Mouse (Mus musculus): ENCODE results near the gene Cgref1. TPM values are rescaled to one million over a fixed set of nuclear protein-coding genes. Genes with fewer than 3 reads are reported as not detected.
A peak's percentile ranks its signal among the peaks of the same experiment; 100 is the strongest.

Cgref1 gene
- polyA plus RNA-seq, 1 experiment from 2014 or later, result 4.9 TPM

DNA sequence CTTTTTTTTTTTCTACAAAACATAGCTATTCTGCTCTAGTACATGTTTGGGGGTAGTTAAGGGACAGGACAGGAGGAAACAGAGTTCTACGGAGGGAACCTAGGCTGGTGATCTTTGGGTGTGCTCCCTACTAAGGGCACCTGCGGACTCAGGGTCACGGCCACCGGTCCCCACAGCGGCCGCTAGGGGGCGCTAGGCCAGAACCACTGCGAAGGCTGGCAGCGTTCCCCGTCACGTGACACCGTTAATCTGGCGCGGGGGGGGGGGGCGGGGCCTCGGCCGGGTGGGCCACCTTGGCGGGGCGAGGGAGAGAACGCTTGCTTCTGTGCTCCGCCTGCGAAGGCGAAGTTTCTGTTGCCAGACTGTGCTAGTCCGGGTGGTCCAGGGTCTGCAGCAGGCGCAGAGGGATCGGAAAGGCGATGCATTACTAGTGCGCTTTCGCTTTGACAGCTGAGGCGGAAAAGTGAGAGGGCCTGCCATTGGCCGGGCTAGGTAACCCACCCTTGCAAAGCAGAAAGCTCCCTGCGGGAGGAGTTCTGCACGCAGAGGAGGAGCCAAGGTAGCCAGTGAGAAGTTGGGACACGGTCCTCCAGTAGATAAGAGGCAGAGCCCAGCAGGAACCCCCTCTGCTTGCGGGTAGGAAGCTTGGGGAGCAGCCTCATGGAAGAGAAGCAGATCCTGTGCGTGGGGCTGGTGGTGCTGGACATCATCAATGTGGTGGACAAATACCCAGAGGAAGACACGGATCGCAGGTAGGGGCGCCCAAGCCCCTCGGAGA is 23.9 kb downstream of the Cgref1 start, which contains the start of gene Khk:
Khk (plus strand) TSS at position 176 of the 778 bp plus-strand sequence.
- 1% methylated on average over 40 of the region's 40 CpGs for WGBS
- Histone ChIP-seq H3K4me1 (peaks cover 41% of the 10 kb centered on the region), H3K36me3 (peaks cover 10% of the 10 kb centered on the region)

DNA sequence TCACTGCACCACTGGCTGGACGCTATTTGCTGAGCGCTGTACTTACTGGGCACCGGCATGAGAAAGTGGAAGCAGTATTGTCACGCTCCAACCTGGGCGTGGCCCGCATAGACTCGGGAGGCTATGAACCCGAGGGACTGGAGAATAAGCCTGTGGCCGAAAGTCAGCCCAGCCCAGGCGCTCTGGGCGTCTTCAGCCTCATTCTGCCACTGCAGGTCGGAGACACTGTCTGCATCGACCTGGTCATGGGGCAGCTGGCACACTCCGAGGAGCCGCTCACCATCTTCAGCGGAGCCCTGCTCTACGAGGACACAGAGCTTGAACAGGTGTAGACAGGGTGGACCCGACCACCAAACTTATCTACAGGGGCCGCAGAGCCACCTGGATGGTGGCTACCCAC is 24.8 kb downstream of the Cgref1 start:
- DNase-seq (ENCODE audit: low spot score), result no peak
- Histone ChIP-seq H3K36me3 (peaks cover 10% of the 10 kb centered on the region), H3K27me3 (ENCODE audit: low read depth, poor library complexity, severe bottlenecking) (peaks cover 43% of the 10 kb centered on the region), H3K9me3 (replicated peaks) (no peaks in the 10 kb centered on the region), H3K27ac (replicated peaks) (peak overlapping the region; percentile 10; the same call in 1 of the 2 replicates), H3K4me1 (peaks cover 49% of the 10 kb centered on the region), H3K4me3 (peak overlapping the region; percentile 60)
- WGBS, result 58% methylated on average over 19 of the region's 19 CpGs

More for the DNA sequence above, 23.9 kb downstream of the Cgref1 start, which contains the start of gene Khk:
- H3K4me3 ChIP-seq, result peak within 1 kb of the TSS; percentile 60
- DNase-seq (ENCODE audit: low spot score), result peak; percentile 95
- H3K27me3 ChIP-seq (ENCODE audit: low read depth, poor library complexity, severe bottlenecking), result peaks cover 43% of the 10 kb centered on the region
- no peaks in the 10 kb centered on the region for H3K9me3 ChIP-seq (replicated peaks)
- H3K27ac ChIP-seq (replicated peaks), result peak within 1 kb of the TSS; percentile 82

- no peaks in the 10 kb centered on the region for H3K9me3 ChIP-seq (replicated peaks)
- peaks cover 10% of the 10 kb centered on the region for H3K36me3 ChIP-seq
- H3K4me1 ChIP-seq, result peaks cover 55% of the 10 kb centered on the region
- H3K27ac ChIP-seq (replicated peaks), result no peak overlapping the region
- peaks cover 39% of the 10 kb centered on the region for H3K27me3 ChIP-seq (ENCODE audit: low read depth, poor library complexity, severe bottlenecking)
- 76% methylated on average over 11 of the region's 11 CpGs for WGBS
- H3K4me3 ChIP-seq, result peak overlapping the region; percentile 60; the same call in 1 of the 2 replicates
- no peak for DNase-seq (ENCODE audit: low spot score)
Observed at GRCm38 (mm10) chr5:30919831-30920614, 25.4 kb downstream of the Cgref1 start.

DNA sequence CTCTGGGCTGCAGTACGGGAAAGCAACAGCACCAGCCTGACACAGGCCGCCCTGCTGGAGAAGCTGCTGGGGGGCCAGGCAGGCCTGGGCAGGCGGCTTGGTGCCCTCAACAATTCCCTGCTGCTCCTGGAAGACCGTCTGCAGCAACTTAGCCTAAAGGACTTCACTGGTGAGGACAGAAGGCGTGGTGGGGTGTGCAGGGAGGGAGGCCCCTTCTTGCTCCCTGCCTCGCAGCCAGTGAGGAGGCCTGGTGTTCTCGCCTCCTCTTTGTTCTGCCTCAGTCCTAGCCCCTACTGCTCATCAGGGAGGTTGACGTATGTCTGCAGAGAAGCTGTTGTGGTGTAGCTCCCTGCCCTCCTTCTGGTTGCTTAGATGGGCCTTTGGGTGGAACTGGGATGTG is 26.7 kb downstream of the Cgref1 start:
- Histone ChIP-seq H3K36me3 (peaks cover 10% of the 10 kb centered on the region), H3K4me3 (0 out of 2 replicates have a peak overlapping the region, but pooled peaks have one; percentile 22), H3K9me3 (replicated peaks) (no peaks in the 10 kb centered on the region), H3K27me3 (ENCODE audit: low read depth, poor library complexity, severe bottlenecking) (peaks cover 28% of the 10 kb centered on the region), H3K4me1 (peaks cover 68% of the 10 kb centered on the region), H3K27ac (replicated peaks) (no peak overlapping the region)
- 75% methylated on average over 8 of the region's 8 CpGs for WGBS
- no peak for DNase-seq (ENCODE audit: low spot score)

DNA sequence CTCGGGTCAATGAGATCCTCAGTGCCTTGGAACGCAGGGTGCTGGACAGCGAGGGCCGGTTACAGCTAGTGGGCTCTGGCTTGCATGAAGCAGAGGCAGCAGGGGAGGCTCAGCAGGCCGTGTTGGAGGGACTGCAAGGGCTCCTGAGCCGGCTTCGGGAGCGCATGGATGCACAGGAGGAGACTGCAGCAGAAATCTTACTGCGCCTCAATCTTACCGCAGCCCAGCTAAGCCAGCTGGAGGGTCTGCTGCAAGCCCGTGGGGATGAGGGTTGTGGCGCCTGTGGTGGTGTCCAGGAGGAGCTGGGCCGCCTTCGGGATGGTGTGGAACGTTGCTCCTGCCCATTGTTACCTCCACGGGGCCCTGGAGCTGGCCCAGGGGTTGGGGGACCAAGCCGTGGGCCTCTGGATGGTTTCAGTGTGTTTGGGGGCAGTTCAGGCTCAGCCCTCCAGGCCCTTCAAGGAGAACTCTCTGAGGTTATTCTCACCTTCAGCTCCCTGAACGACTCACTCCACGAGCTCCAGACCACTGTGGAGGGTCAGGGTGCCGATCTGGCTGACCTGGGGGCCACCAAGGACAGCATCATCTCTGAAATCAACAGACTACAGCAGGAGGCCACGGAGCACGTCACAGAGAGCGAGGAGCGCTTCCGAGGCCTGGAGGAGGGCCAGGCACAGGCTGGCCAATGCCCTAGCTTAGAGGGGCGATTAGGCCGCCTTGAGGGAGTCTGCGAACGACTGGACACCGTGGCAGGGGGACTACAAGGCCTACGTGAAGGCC is 27.3 kb downstream of the Cgref1 start:
- H3K4me3 ChIP-seq, result 0 out of 2 replicates have a peak overlapping the region, but pooled peaks have one; percentile 22
- 85% methylated on average over 31 of the region's 31 CpGs for WGBS
- H3K27me3 ChIP-seq (ENCODE audit: low read depth, poor library complexity, severe bottlenecking), result peaks cover 22% of the 10 kb centered on the region
- no peak for DNase-seq (ENCODE audit: low spot score)
- 0 out of 2 replicates have a peak overlapping the region, but pooled peaks have one; percentile 14 for H3K27ac ChIP-seq (replicated peaks)
- no peaks in the 10 kb centered on the region for H3K9me3 ChIP-seq (replicated peaks)
- H3K36me3 ChIP-seq, result peaks cover 10% of the 10 kb centered on the region
- peaks cover 74% of the 10 kb centered on the region for H3K4me1 ChIP-seq

- Histone ChIP-seq H3K4me1 (peaks cover 74% of the 10 kb centered on the region), H3K4me3 (no peak overlapping the region), H3K27me3 (ENCODE audit: low read depth, poor library complexity, severe bottlenecking) (peaks cover 15% of the 10 kb centered on the region), H3K9me3 (replicated peaks) (no peaks in the 10 kb centered on the region), H3K36me3 (peaks cover 10% of the 10 kb centered on the region), H3K27ac (replicated peaks) (no peak overlapping the region)
- 90% methylated on average over 11 of the region's 11 CpGs for WGBS
- no peak for DNase-seq (ENCODE audit: low spot score)
Observed at GRCm38 (mm10) chr5:30917348-30917747, 28.0 kb downstream of the Cgref1 start.

- Histone ChIP-seq H3K27ac (replicated peaks) (peak overlapping the region; percentile 87; the same call in 1 of the 2 replicates), H3K4me1 (peaks cover 73% of the 10 kb centered on the region), H3K36me3 (peaks cover 10% of the 10 kb centered on the region), H3K4me3 (no peak overlapping the region), H3K9me3 (replicated peaks) (no peaks in the 10 kb centered on the region), H3K27me3 (ENCODE audit: low read depth, poor library complexity, severe bottlenecking) (peaks cover 14% of the 10 kb centered on the region)
- 92% methylated on average over 9 of the region's 9 CpGs for WGBS
- DNase-seq (ENCODE audit: low spot score), result no peak
Observed at GRCm38 (mm10) chr5:30916841-30917240, 28.6 kb downstream of the Cgref1 start.

GRCm38 (mm10) chr5:30915974-30916433 is 29.4 kb downstream of the Cgref1 start:
- peak overlapping the region; percentile 87 for H3K27ac ChIP-seq (replicated peaks)
- peak; percentile 86 for DNase-seq (ENCODE audit: low spot score)
- 10% methylated on average over 7 of the region's 7 CpGs for WGBS
- H3K36me3 ChIP-seq, result peaks cover 10% of the 10 kb centered on the region
- H3K4me3 ChIP-seq, result peak overlapping the region; percentile 41
- H3K4me1 ChIP-seq, result peaks cover 64% of the 10 kb centered on the region
- no peaks in the 10 kb centered on the region for H3K9me3 ChIP-seq (replicated peaks)
- H3K27me3 ChIP-seq (ENCODE audit: low read depth, poor library complexity, severe bottlenecking), result peaks cover 14% of the 10 kb centered on the region

DNA sequence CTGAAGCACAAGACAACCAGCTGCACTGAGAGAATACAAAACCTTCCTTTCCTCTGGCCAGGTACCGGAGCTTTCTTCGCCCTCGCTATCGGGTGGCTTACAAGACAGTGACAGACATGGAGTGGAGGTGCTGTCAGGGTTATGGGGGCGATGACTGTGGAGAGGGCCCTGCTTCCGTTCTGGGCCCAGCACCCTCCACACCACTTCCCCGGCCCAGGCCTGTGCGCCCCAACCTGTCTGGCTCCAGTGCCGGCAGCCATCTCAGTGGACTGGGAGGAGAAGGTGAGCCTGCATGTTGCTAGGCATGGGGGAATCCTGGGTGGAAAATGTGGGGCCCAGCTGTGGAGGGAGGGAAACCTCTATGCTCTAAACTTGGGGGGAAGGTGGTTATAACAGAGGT is 29.9 kb downstream of the Cgref1 start:
- DNase-seq (ENCODE audit: low spot score), result no peak
- WGBS, result 67% methylated on average over 9 of the region's 9 CpGs
- Histone ChIP-seq H3K27me3 (ENCODE audit: low read depth, poor library complexity, severe bottlenecking) (peaks cover 10% of the 10 kb centered on the region), H3K4me1 (peaks cover 59% of the 10 kb centered on the region), H3K27ac (replicated peaks) (peak overlapping the region; percentile 87), H3K4me3 (peak overlapping the region; percentile 41), H3K36me3 (peaks cover 10% of the 10 kb centered on the region), H3K9me3 (replicated peaks) (no peaks in the 10 kb centered on the region)

DNA sequence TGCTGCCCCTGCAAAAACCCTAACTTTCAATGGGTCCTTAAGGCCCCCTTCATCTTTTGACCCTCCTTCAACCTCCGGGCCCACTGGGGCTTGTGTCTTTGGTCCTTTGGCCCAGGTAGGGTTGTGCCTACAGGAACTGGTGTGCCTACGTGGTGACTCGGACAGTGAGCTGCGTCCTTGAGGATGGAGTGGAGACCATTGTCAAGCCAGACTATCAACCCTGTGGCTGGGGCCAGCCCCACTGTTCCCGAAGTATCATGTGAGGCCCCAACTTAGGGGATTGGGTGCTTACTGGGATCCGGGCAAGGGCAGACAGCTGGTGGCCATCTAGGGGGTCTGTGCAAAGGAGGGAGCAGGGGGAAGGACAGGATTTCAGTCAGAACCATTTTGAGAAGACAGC is 30.5 kb downstream of the Cgref1 start:
- Histone ChIP-seq H3K9me3 (replicated peaks) (no peaks in the 10 kb centered on the region), H3K36me3 (peaks cover 10% of the 10 kb centered on the region), H3K27ac (replicated peaks) (peak overlapping the region; percentile 87), H3K4me3 (peak overlapping the region; percentile 41), H3K27me3 (ENCODE audit: low read depth, poor library complexity, severe bottlenecking) (peaks cover 4% of the 10 kb centered on the region; the same call in 1 of the 2 replicates), H3K4me1 (peaks cover 56% of the 10 kb centered on the region)
- no peak for DNase-seq (ENCODE audit: low spot score)
- 85% methylated on average over 6 of the region's 6 CpGs for WGBS

DNA sequence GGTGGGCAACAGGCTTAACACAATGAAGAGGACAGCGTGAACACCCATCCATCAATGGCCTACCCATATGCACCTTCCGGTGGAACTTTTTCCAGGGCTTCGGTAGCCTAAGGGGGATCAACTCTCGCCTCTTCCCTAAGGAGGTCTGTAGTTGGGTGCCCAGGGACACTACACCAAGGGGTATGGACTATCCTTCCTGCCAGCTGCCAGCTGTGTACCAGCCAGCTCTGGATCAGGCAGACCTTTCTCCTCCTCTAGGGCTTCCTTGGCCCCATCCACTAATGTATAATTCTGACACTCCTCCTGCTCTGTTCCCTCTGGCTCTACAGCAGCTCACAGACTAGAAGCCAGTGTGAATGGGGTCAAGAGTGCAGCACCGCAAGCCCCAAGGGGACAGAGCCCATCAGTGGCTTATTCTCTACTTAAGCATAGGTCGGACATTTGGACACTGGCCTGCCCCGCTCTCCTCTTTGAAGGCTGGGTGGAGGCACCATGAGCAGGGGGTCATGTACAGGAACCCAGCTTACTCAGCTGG is 31.2 kb downstream of the Cgref1 start:
- H3K27ac ChIP-seq (replicated peaks), result peak overlapping the region; percentile 87

More for the DNA sequence above, 31.2 kb downstream of the Cgref1 start:
- Histone ChIP-seq H3K4me3 (peak overlapping the region; percentile 41), H3K4me1 (peaks cover 56% of the 10 kb centered on the region), H3K9me3 (replicated peaks) (no peaks in the 10 kb centered on the region), H3K27me3 (ENCODE audit: low read depth, poor library complexity, severe bottlenecking) (peaks cover under 1% of the 10 kb centered on the region; the same call in 1 of the 2 replicates), H3K36me3 (peaks cover 9% of the 10 kb centered on the region)
- WGBS, result 79% methylated on average over 7 of the region's 7 CpGs
- no peak for DNase-seq (ENCODE audit: low spot score)
